Mouse (Mus musculus): Measurements from ENCODE around the gene Tapt1. TPM values are rescaled to one million over a fixed set of nuclear protein-coding genes. Genes with fewer than 3 reads are reported as not detected.
"Not testable (repeated sequence)": the region's sequence is repeated elsewhere in the genome, so short reads cannot be mapped to it uniquely, and the experiment has no call there.

The Tapt1 gene
- total RNA-seq, 2 experiments from 2014 or later: 41.2 to 41.9 TPM

- DNase-seq (ENCODE audit: low spot score in 2 of 2): no peak
Observed at GRCm38 (mm10) chr5:44146437-44147332, 79.7 kb downstream of the Tapt1 start.

DNA sequence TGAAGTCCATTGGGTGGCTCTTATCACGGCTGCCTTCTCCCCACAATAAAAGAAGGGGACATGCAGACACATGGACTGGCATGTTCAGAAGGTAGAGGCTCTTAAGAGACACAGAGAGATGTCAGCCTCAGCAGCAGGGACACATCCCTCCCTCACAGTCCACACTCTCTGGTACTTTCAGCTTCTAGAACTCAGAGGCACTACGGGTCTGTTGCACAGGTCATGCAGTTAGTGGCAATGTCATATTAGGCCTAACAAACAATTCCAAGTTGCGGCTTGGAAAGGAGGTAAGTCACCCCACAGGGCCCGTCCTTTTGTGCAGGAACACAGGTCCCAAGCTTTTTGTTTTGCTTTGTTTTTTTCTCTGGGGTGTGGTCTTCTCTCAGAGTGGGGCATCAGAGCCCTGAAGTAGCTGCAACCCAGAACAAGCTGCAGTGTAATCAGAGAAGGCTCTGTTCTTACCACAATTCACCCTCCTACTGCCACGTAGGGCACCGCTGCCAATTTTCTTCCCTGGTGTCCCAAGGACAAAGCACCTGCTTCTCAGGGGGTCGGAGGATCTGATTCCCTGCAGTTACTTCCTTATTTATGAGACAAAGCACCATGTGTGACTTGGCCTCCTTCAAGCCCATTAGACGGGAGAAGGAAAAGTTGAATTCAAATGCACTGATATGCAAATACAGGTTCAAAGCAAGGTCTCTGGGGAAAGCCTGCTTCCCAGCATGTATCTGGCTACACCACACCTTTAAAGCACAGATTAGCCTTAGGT, 82.8 kb downstream of the Tapt1 start:
- DNase-seq (ENCODE audit: low spot score in 2 of 2): no peak

- DNase-seq (ENCODE audit: low spot score in 2 of 2): no peak
Observed at GRCm38 (mm10) chr5:44127487-44127886, 98.9 kb downstream of the Tapt1 start.

GRCm38 (mm10) chr5:44126574-44126973, 99.9 kb downstream of the Tapt1 start:
- not testable (repeated sequence) for DNase-seq (ENCODE audit: low spot score in 2 of 2)

Other genes starting within 250 kb of the Tapt1 start
- gene Fgfbp1, start 244.8 kb downstream of the Tapt1 start, total RNA-seq (2021): 1 to 10 TPM; 1.3 to 1.8 TPM
- 10 to 100 TPM; 23.7 to 25.0 TPM for gene Prom1, start 124.6 kb downstream of the Tapt1 start, total RNA-seq (2021)